Mouse (Mus musculus) myocyte (in vitro differentiated cells): ENCODE data around the gene Pcdh9.

Experiments used
- E2F4 ChIP-seq: IDR thresholded peaks from one replicate; pipeline ENCODE4 v1.6.1; 2011; ENCODE audit warnings: mild to moderate bottlenecking, control low read depth, moderate library complexity; ENCODE audit not compliant: insufficient read depth
- MAX ChIP-seq: IDR thresholded peaks from one replicate; pipeline ENCODE4 v1.6.1; 2011; ENCODE audit warnings: low read depth, mild to moderate bottlenecking, control low read depth
- MYOG ChIP-seq, 3 experiments: IDR thresholded peaks; one replicate each; pipeline ENCODE4 v1.6.1; 2011; ENCODE audit warnings: control low read depth in 2 of 3, low read depth in 2 of 3, mild to moderate bottlenecking in 2 of 3; ENCODE audit not compliant: insufficient read length in 2 of 3, control insufficient read depth in 1 of 3, insufficient read depth in 1 of 3
- POLR2A ChIP-seq: IDR thresholded peaks from one replicate; pipeline ENCODE4 v1.6.1; 2011; ENCODE audit warnings: low read depth, mild to moderate bottlenecking, control low read depth, moderate library complexity; ENCODE audit not compliant: insufficient read length
- POLR2AphosphoS2 ChIP-seq: IDR thresholded peaks from one replicate; pipeline ENCODE4 v1.6.1; 2011; ENCODE audit warnings: low read depth, control low read depth; ENCODE audit not compliant: insufficient read length
- SRF ChIP-seq: IDR thresholded peaks from one replicate; pipeline ENCODE4 v1.6.1; 2011; ENCODE audit warnings: low read depth; ENCODE audit not compliant: control insufficient read depth, insufficient read length
- TCF12 ChIP-seq: IDR thresholded peaks from one replicate; pipeline ENCODE4 v1.6.1; 2011; ENCODE audit warnings: mild to moderate bottlenecking, control low read depth; ENCODE audit not compliant: poor library complexity, insufficient read depth, severe bottlenecking
- USF1 ChIP-seq: IDR thresholded peaks from one replicate; pipeline ENCODE4 v1.6.1; 2011; ENCODE audit warnings: low read depth, mild to moderate bottlenecking, control low read depth, moderate library complexity

- TF ChIP-seq POLR2A (no peak), E2F4 (no peak), USF1 (no peak), TCF12 (no peak), SRF (no peak), MAX (no peak), POLR2AphosphoS2 (no peak), MYOG (IDR thresholded peaks at IDR 0.05; ENCODE audit: control insufficient read depth in 1 of 3, insufficient read depth in 1 of 3, insufficient read length in 2 of 3, low read depth in 2 of 3) (no peak)
Observed at GRCm38 (mm10) chr14:93684641-93685040, 205.8 kb downstream of the Pcdh9 start.
